Mouse (Mus musculus) testis, adult 2 months (tissue): ENCODE data around the gene Lemd2. TPM values are rescaled to one million over a fixed set of nuclear protein-coding genes. Genes with fewer than 3 reads are reported as not detected.

Experiments
- H3K27ac ChIP-seq: fragments of 200-500 bp; 2 replicates; pipeline ENCODE4 v1.5.1; 2012; ENCODE audit warnings: low read depth, low read length; ENCODE audit not compliant: control insufficient read depth, insufficient read depth
- H3K27me3 ChIP-seq: fragments of 200-500 bp; 2 replicates; pipeline ENCODE4 v1.6.1; 2012; ENCODE audit warnings: mild to moderate bottlenecking, low read length, moderate library complexity; ENCODE audit not compliant: control insufficient read depth, insufficient read depth
- H3K36me3 ChIP-seq: fragments of 200-500 bp; 2 replicates; pipeline ENCODE4 v1.6.1; 2012; ENCODE audit warnings: mild to moderate bottlenecking, low read length; ENCODE audit not compliant: control insufficient read depth, insufficient read depth
- H3K4me1 ChIP-seq: fragments of 200-500 bp; 2 replicates; pipeline ENCODE4 v1.6.1; 2012; ENCODE audit warnings: low read length; ENCODE audit not compliant: control insufficient read depth, insufficient read depth
- H3K4me3 ChIP-seq: fragments of 200-500 bp; 2 replicates; pipeline ENCODE4 v1.5.1; 2012; ENCODE audit warnings: low read depth, mild to moderate bottlenecking, low read length, moderate library complexity, mixed read lengths; ENCODE audit not compliant: control insufficient read depth
- CTCF ChIP-seq: fragments of 200-500 bp; IDR thresholded peaks from 2 replicates; pipeline ENCODE4 v1.5.1; 2012; ENCODE audit warnings: low read depth, mild to moderate bottlenecking, inconsistent platforms, low read length, moderate library complexity; ENCODE audit not compliant: control insufficient read depth, insufficient read depth, insufficient replicate concordance
- POLR2A ChIP-seq: fragments of 200-500 bp; IDR thresholded peaks from 2 replicates; pipeline ENCODE4 v1.6.1; 2012; ENCODE audit warnings: low read depth, mild to moderate bottlenecking, inconsistent platforms, low read length, moderate library complexity; ENCODE audit not compliant: control insufficient read depth
- polyA plus RNA-seq: library from polyadenylated mRNA; depleted of rRNA; stranded (reverse); fragments of >200 nt; gene quantifications from 2 replicates; pipeline ENCODE4 v1.2.3, GENCODE M21; 2012

Gene Lemd2
- polyA plus RNA-seq, 1 experiment: 40.5 TPM

- Histone ChIP-seq H3K27me3 (no peaks in the 10 kb centered on the region), H3K4me1 (peaks cover 6% of the 10 kb centered on the region), H3K27ac (no peak overlapping the region), H3K4me3 (no peak overlapping the region), H3K36me3 (no peaks in the 10 kb centered on the region)
- no peak for TF ChIP-seq POLR2A
- no peak for TF ChIP-seq CTCF
Measured at GRCm38 (mm10) chr17:27173715-27174114, 30.6 kb downstream of the Lemd2 start.

DNA sequence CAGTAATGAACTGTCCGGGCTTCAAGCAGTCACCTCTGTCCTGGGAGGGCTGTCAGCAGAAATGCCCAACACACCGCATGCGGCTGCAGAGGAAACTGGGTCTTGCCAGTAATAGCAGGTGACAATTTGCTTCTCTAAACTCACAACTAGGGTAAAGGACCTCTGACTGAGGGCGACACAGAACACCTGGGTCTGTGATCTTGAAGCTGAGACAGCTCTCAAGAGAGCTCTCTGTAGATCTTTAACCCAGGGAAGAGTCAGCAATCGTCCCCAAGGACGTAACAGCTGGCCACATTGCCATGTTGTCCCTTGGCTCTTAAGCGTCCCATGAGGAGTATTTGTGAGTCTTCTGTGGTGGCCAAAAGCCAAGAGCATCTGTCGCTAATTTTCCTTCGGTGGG is 31.8 kb downstream of the Lemd2 start:
- TF ChIP-seq CTCF (no peak), POLR2A (no peak)
- H3K27ac ChIP-seq: no peak overlapping the region
- H3K36me3 ChIP-seq: no peaks in the 10 kb centered on the region
- H3K27me3 ChIP-seq: no peaks in the 10 kb centered on the region
- H3K4me1 ChIP-seq: no peaks in the 10 kb centered on the region
- H3K4me3 ChIP-seq: no peak overlapping the region

- H3K4me3 ChIP-seq: no peak overlapping the region
- no peaks in the 10 kb centered on the region for H3K36me3 ChIP-seq
- H3K4me1 ChIP-seq: no peaks in the 10 kb centered on the region
- TF ChIP-seq CTCF (no peak), POLR2A (no peak)
- H3K27me3 ChIP-seq: no peaks in the 10 kb centered on the region
- H3K27ac ChIP-seq: no peak overlapping the region
Measured at GRCm38 (mm10) chr17:27171121-27171520, 33.1 kb downstream of the Lemd2 start.

- Histone ChIP-seq H3K27me3 (no peaks in the 10 kb centered on the region), H3K36me3 (no peaks in the 10 kb centered on the region), H3K4me3 (no peak overlapping the region), H3K27ac (no peak overlapping the region), H3K4me1 (no peaks in the 10 kb centered on the region)
- TF ChIP-seq POLR2A: no peak
Measured at GRCm38 (mm10) chr17:27169952-27170695, 34.1 kb downstream of the Lemd2 start.

DNA sequence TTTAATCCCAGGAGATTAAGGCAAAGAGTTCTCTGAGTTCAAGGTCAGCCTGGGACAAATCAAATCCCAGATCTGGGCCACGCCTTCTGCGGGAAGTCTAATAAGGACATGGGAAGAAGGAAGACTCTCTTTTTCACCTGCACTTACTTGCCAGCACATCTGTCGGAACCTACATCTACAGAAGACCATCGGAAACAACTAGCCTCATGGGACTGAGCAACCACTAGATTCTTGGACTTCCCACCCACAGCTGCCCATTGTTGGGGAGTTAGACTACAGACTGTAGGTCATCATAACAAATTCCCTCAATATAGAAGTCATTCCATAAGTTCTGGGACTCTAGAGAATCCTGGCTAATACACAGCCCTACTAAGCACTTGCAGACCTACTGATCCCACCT is 35.7 kb downstream of the Lemd2 start:
- Histone ChIP-seq H3K27me3 (no peaks in the 10 kb centered on the region), H3K4me3 (no peak overlapping the region), H3K36me3 (no peaks in the 10 kb centered on the region), H3K4me1 (no peaks in the 10 kb centered on the region), H3K27ac (no peak overlapping the region)
- TF ChIP-seq CTCF (no peak), POLR2A (no peak)

DNA sequence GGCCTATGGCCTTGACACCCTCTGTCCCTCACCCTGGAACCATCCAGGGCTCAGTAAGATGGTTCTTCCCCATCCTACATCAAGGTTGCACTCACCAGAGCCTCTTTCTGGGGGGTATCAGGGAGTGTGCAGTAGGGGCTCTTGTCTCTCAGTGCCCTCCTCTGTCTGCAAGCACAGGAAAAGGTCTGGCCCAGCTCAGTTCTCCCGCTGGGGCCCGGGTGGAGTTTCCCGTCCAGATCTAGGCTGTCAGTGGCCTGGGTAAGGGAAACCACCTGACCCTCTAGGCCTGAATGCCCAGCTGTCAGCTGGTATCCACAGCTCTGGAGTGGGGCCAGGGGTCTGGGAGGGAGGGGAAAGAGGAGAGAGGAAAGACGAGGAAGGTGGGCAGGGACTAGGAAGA is 36.7 kb downstream of the Lemd2 start, which contains the start of gene Ip6k3:
Gene Ip6k3, minus strand, starts transcription at position 251 of the 400 bp plus-strand sequence.
- H3K4me1 ChIP-seq: no peaks in the 10 kb centered on the region
- no peak within 1 kb of the TSS for H3K27ac ChIP-seq
- no peaks in the 10 kb centered on the region for H3K36me3 ChIP-seq
- H3K27me3 ChIP-seq: no peaks in the 10 kb centered on the region
- no peak within 1 kb of the TSS for H3K4me3 ChIP-seq
- TF ChIP-seq POLR2A (no peak), CTCF (no peak)

GRCm38 (mm10) chr17:27166901-27167300 is 37.4 kb downstream of the Lemd2 start:
- H3K36me3 ChIP-seq: no peaks in the 10 kb centered on the region
- no peaks in the 10 kb centered on the region for H3K27me3 ChIP-seq
- H3K4me1 ChIP-seq: no peaks in the 10 kb centered on the region
- TF ChIP-seq CTCF (no peak), POLR2A (no peak)
- H3K27ac ChIP-seq: no peak overlapping the region
- H3K4me3 ChIP-seq: no peak overlapping the region
